Mouse (Mus musculus) ES-E14 (cell line): ENCODE data around the gene Olfr2.

ENCODE experiments used
- HCFC1 ChIP-seq: IDR thresholded peaks from 2 replicates; pipeline ENCODE4 v1.6.1; 2012; ENCODE audit warnings: low read length, inconsistent platforms, borderline replicate concordance; ENCODE audit not compliant: insufficient read depth
- MAFK ChIP-seq: IDR thresholded peaks from 2 replicates; pipeline ENCODE4 v1.6.1; 2014; ENCODE audit warnings: mild to moderate bottlenecking, low read depth, low read length, inconsistent platforms; ENCODE audit not compliant: insufficient read depth
- ZC3H11A ChIP-seq: IDR thresholded peaks from 2 replicates; pipeline ENCODE4 v1.6.1; 2012; ENCODE audit warnings: low read depth, mild to moderate bottlenecking, inconsistent platforms, low read length, borderline replicate concordance
- ZNF384 ChIP-seq: IDR thresholded peaks from 2 replicates; pipeline ENCODE4 v1.6.1; 2012; ENCODE audit warnings: low read depth, low read length, inconsistent platforms

DNA sequence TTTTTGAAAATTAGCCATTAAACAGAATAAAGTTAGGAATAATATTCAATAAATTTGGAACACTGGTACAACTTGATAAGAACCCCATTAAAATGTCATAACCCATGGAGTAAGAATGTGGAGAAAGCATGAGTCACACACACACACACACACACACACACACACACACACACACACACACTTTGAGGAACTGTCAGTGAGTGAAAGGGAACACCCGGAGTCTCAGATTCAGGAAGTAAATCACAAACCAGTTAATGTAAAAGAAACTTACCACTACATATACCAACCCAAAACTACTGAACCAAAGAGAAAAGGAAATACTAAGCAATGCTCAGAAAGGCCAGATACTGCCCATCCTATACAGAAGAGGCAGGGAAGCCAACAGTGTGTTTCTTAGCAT, 38.5 kb upstream of the Olfr2 start:
- TF ChIP-seq MAFK (no peak), HCFC1 (no peak), ZC3H11A (no peak), ZNF384 (no peak)
